ENCODE assay signal across 9 mouse cellular contexts in genomic region chr6:137934545-137935298, GRCm38 (mm10).
DNase-seq lines count a peak whose midpoint lies in the region; ATAC-seq and TF ChIP-seq lines count a peak whose summit lies in the region.
"Had no signal": no experiment of that assay in that cellular context is flagged by ENCODE, and none has a peak within 500 bp of the region (broad histone marks: within the 10 kb centered on the region; RNA-seq: fewer than 3 reads in every experiment).

No protein-coding gene starts in this region.

- ATAC-seq in embryonic facial prominence, embryonic 14.5 days (ENCODE audit: low read depth), result peak; percentile 47; the same call in 1 of the 2 replicates
- ATAC-seq in lung, embryonic 15.5 days (ENCODE audit: borderline replicate concordance, extremely low read depth, low FRiP score, low TSS enrichment), result peak; percentile 49; the same call in 1 of the 2 replicates

- H3K4me2 ChIP-seq in embryonic facial prominence, embryonic 14.5 days (ENCODE audit: low read depth, low read length), result no peak overlapping the region
- peak overlapping the region; percentile 42 for H3K4me2 ChIP-seq in lung, embryonic 15.5 days

- 49% methylated on average over 3 of the region's 3 CpGs for WGBS in embryonic facial prominence, embryonic 14.5 days
- 90% methylated on average over 3 of the region's 3 CpGs for WGBS in embryonic facial prominence, embryonic 10.5 days
- WGBS in lung, embryonic 15.5 days, result 16% methylated on average over 3 of the region's 3 CpGs
- WGBS in thymus, adult 2 months, result 80% methylated on average over 3 of the region's 3 CpGs

- no peak for TF ChIP-seq CTCF in thymus, adult 2 months (IDR thresholded peaks at IDR 0.05; ENCODE audit: borderline replicate concordance, control insufficient read depth, extremely low read depth, insufficient read depth, low read length, poor library complexity)

- no peaks in the 10 kb centered on the region for H3K36me3 ChIP-seq in embryonic facial prominence, embryonic 14.5 days (ENCODE audit: control insufficient read depth, insufficient read depth, low read length)
- H3K36me3 ChIP-seq in embryonic facial prominence, embryonic 10.5 days (replicated peaks), result no peaks in the 10 kb centered on the region
- H3K36me3 ChIP-seq in lung, embryonic 15.5 days, result no peaks in the 10 kb centered on the region
- no peaks in the 10 kb centered on the region for H3K36me3 ChIP-seq in thymus, adult 2 months (ENCODE audit: control insufficient read depth, insufficient read depth, low read length)

- no peaks in the 10 kb centered on the region for H3K4me1 ChIP-seq in embryonic facial prominence, embryonic 14.5 days (ENCODE audit: control insufficient read depth, insufficient read depth, low read length)
- H3K4me1 ChIP-seq in embryonic facial prominence, embryonic 10.5 days, result no peaks in the 10 kb centered on the region
- H3K4me1 ChIP-seq in lung, embryonic 15.5 days, result peaks cover 27% of the 10 kb centered on the region
- H3K4me1 ChIP-seq in thymus, adult 2 months (replicated peaks; ENCODE audit: control insufficient read depth, insufficient read depth, low read length), result no peaks in the 10 kb centered on the region

- no peak for TF ChIP-seq POLR2A in thymus, adult 2 months (IDR thresholded peaks at IDR 0.05; ENCODE audit: control insufficient read depth, extremely low read depth, insufficient read depth, low read length, poor library complexity)

- H3K9me3 ChIP-seq in embryonic facial prominence, embryonic 14.5 days (ENCODE audit: control insufficient read depth, low read length), result no peaks in the 10 kb centered on the region
- H3K9me3 ChIP-seq in embryonic facial prominence, embryonic 10.5 days, result no peaks in the 10 kb centered on the region
- no peaks in the 10 kb centered on the region for H3K9me3 ChIP-seq in lung, embryonic 15.5 days

- H3K27me3 ChIP-seq in embryonic facial prominence, embryonic 14.5 days (replicated peaks; ENCODE audit: control insufficient read depth, insufficient read depth, low read length), result no peaks in the 10 kb centered on the region
- no peaks in the 10 kb centered on the region for H3K27me3 ChIP-seq in embryonic facial prominence, embryonic 10.5 days (replicated peaks; ENCODE audit: low read depth, poor library complexity, severe bottlenecking)
- no peaks in the 10 kb centered on the region for H3K27me3 ChIP-seq in lung, embryonic 15.5 days
- no peaks in the 10 kb centered on the region for H3K27me3 ChIP-seq in thymus, adult 2 months (ENCODE audit: control insufficient read depth, insufficient read depth, low read length)

- peak; percentile 72 for DNase-seq in embryonic facial prominence, embryonic 14.5 days (ENCODE audit: low spot score)
- no peak for DNase-seq in embryonic facial prominence, embryonic 10.5 days (ENCODE audit: low spot score)
- DNase-seq in lung, postnatal 14 days, result no peak
- peak; percentile 87 for DNase-seq in layer of hippocampus, adult 9-11 months
- DNase-seq in right cerebral cortex, postnatal 4 days, result peak; percentile 33
- DNase-seq in thymus, adult 2 months, result no peak
- DNase-seq in kidney, postnatal 36 days, result no peak
- DNase-seq: thymus, postnatal 14 days had no signal

- no peak overlapping the region; the same call in 1 of the 2 replicates for H3K27ac ChIP-seq in embryonic facial prominence, embryonic 14.5 days (replicated peaks; ENCODE audit: low read depth, low read length)
- no peak overlapping the region for H3K27ac ChIP-seq in embryonic facial prominence, embryonic 10.5 days (replicated peaks)
- peak overlapping the region; percentile 65 for H3K27ac ChIP-seq in lung, embryonic 15.5 days
- H3K27ac ChIP-seq in thymus, adult 2 months (ENCODE audit: control insufficient read depth, insufficient read depth, low read length), result no peak overlapping the region

- H3K9ac ChIP-seq in embryonic facial prominence, embryonic 14.5 days (ENCODE audit: low read depth, low read length), result no peak overlapping the region
- H3K9ac ChIP-seq in lung, embryonic 15.5 days, result no peak overlapping the region

- H3K4me3 ChIP-seq in embryonic facial prominence, embryonic 14.5 days (ENCODE audit: low read depth, low read length), result no peak overlapping the region
- no peak overlapping the region for H3K4me3 ChIP-seq in embryonic facial prominence, embryonic 10.5 days
- peak overlapping the region; percentile 22 for H3K4me3 ChIP-seq in lung, embryonic 15.5 days
- no peak overlapping the region for H3K4me3 ChIP-seq in thymus, adult 2 months (ENCODE audit: control insufficient read depth, insufficient read depth, low read length)

Comparison
In these comparisons a context has a peak if more than half of its experiments do, and no peak if none do; other contexts are left out.
1. DNase-seq: peak in embryonic facial prominence, embryonic 14.5 days (single experiment), layer of hippocampus, adult 9-11 months (single experiment) and right cerebral cortex, postnatal 4 days (single experiment); none in embryonic facial prominence, embryonic 10.5 days (single experiment), lung, postnatal 14 days (single experiment), thymus, adult 2 months (single experiment) and kidney, postnatal 36 days (0 of 2).